Mouse (Mus musculus): ENCODE measurements around the gene Olfr547.

GRCm38 (mm10) chr7:102575998-102576397, 41.4 kb downstream of the Olfr547 start:
- TF ChIP-seq CTCF (IDR thresholded peaks at IDR 0.05; ENCODE audit: control insufficient read depth, insufficient read depth, insufficient read length) (no peak), MAX (IDR thresholded peaks at IDR 0.05) (no peak)

Data from C2C12 (cell line).